Mouse (Mus musculus) Muller cell, postnatal 12 days (primary cell): ENCODE measurements around the gene Bag6.
A peak's percentile ranks its signal among the peaks of the same experiment; 100 is the strongest.

ENCODE experiments used
- DNase-seq: peaks from one replicate; pipeline ENCODE4 v3.0.0-alpha.2; 2015; ENCODE audit errors: inconsistent ontology term

Bag6 gene

GRCm38 (mm10) chr17:35147348-35147747 lies 12.4 kb downstream of the Bag6 start:
- no peak for DNase-seq

- DNase-seq = no peak
These were observed 13.1 kb downstream of the Bag6 start for GRCm38 (mm10) chr17:35147922-35148639.

GRCm38 (mm10) chr17:35152121-35152520 lies 17.1 kb downstream of the Bag6 start:
- DNase-seq = no peak

GRCm38 (mm10) chr17:35153077-35153476 lies 18.1 kb downstream of the Bag6 start:
- DNase-seq = no peak

- no peak for DNase-seq
These were observed 19.0 kb downstream of the Bag6 start for GRCm38 (mm10) chr17:35153931-35154330.

GRCm38 (mm10) chr17:35154616-35155015 lies 19.6 kb downstream of the Bag6 start:
- no peak for DNase-seq

GRCm38 (mm10) chr17:35155451-35155850 lies 20.5 kb downstream of the Bag6 start:
- DNase-seq = no peak

- no peak for DNase-seq
These were observed 21.7 kb downstream of the Bag6 start for GRCm38 (mm10) chr17:35156461-35157200.

GRCm38 (mm10) chr17:35157254-35157653 lies 22.3 kb downstream of the Bag6 start:
- DNase-seq = no peak

- DNase-seq = no peak
These were observed 22.7 kb downstream of the Bag6 start for GRCm38 (mm10) chr17:35157661-35158175.

- DNase-seq = no peak
These were observed 24.0 kb downstream of the Bag6 start for GRCm38 (mm10) chr17:35158850-35159593.

GRCm38 (mm10) chr17:35159638-35160037 lies 24.7 kb downstream of the Bag6 start:
- no peak for DNase-seq

GRCm38 (mm10) chr17:35161421-35161820 lies 26.4 kb downstream of the Bag6 start:
- no peak for DNase-seq

- no peak for DNase-seq
These were observed 27.1 kb downstream of the Bag6 start for GRCm38 (mm10) chr17:35162121-35162520.

GRCm38 (mm10) chr17:35162730-35163129 lies 27.8 kb downstream of the Bag6 start:
- no peak for DNase-seq

- DNase-seq = peak; percentile 37
These were observed 28.5 kb downstream of the Bag6 start for GRCm38 (mm10) chr17:35163326-35164081.

- DNase-seq = no peak
These were observed 29.2 kb downstream of the Bag6 start for GRCm38 (mm10) chr17:35164218-35164567.

- DNase-seq = peak; percentile 99
These were observed 29.8 kb downstream of the Bag6 start, which contains the start of gene Prrc2a for GRCm38 (mm10) chr17:35164568-35165450. Gene Prrc2a, minus strand, starts transcription at chr17:35164897.

- no peak for DNase-seq
These were observed 30.6 kb downstream of the Bag6 start for GRCm38 (mm10) chr17:35165451-35166155.
